Mouse (Mus musculus) adrenal gland, adult 2 months (tissue): ENCODE measurements at regions not wholly inside any gene's neighbourhood (a gene's known extent, or its start where the extent isn't known, plus 50 kb on each side); places are given as distances from the start of the nearest gene placed in this dataset.
A peak's percentile ranks its signal among the peaks of the same experiment; 100 is the strongest.

Source experiments
- DNase-seq: peaks from one replicate; pipeline ENCODE4 v3.0.0; 2021

DNA sequence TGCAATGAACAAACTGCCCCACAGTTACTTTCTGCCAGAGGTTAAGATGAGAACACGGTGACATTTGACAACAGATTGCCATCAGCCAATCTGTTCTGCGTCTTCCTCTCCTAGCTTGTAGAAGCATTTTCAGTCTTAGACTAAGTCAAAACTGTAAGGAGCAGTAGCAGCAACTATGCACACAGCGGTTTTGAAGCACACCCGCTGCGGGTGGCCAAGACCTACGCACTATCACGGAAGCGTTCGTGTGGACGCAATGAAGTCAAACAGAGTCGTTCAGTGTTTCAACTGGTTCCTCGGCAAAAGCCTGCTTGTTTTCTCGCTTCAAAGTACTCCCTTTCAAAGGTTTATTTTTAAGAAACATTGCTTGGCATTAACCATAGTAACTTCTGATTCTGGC is 212.9 kb upstream of the Akirin2 start:
- DNase-seq, result no peak

DNA sequence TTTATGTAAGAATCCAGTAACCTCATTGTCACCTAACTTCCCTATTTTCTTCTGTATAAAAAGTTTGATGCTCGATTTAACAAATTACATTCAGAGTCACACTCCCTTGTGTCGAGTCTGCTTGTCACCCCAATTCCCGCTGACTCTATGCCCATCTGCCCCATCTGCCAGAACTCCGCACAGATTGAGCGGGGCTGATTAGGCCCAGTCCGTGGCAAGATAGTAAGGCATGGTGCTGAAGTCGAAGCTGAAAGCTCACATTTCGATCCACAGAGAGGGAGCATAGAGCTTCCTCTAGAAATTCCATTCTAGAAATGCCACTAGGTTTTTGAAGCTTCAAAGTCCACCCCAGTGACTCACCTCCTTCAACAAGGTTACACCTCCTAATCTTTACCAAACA is 210.7 kb upstream of the Akirin2 start:
- DNase-seq, result no peak

DNA sequence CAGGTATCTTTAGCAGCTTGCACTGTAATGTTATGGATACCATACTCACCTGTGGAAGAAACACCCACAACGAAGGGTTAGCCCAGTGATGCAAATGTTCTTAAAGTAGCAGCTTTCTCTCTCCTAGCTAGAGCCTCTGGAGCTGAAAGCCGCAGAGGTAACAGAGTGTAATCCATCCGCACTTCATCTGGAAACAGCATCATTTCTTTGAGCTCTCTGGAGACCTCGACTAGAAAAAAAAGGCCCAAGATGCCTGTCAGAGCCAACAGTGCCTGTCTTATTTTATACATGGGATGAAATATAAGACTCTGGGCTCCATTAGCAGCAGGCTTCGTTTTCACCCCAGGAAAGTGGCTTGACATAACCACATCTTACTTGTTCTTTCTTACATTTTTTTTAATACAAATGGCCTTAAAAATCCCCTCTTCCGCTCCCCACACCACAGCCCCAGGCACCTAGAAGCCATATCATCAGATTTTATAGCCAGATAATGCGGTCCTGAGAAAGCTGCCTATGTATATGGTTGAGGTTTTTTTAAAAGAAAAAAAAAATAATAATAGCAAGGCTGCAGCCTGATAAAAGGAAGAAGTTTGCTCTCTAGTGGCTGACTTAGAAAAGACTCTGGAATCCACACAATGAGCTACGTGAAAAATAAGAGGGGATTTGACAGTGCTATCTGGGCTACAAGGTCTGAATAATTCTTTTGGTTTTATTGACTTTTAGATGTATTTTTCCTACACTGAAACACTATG is 179.3 kb upstream of the Akirin2 start:
- no peak for DNase-seq

DNA sequence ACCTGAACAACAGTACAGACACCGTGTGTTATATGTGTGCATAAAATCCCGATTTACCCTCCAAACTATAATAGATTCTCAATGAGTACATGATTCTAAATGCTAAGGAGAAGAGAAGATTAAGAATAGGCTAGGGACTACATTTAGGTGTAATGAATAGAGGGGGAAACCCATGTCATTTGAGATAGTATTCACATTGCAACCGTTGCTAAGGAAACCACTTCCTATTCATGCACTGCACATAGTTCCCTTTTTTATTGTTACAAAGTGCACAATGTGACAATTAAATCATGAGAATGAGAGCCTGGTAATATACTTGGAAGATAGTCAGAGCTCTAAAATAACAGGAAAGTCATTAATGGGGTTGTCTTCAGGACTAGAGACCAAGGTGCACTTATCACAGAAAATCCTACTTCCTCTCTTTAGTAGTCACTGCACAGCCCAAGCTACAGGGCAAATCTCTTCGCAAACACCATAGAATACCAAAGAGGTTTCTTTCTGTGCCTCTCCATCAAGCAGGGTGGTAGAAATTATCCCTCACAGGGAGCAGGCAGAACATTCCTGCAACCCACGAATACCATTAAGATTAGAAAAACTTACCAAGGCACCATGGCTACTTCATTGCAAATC is 164.3 kb upstream of the Akirin2 start:
- DNase-seq, result no peak

DNA sequence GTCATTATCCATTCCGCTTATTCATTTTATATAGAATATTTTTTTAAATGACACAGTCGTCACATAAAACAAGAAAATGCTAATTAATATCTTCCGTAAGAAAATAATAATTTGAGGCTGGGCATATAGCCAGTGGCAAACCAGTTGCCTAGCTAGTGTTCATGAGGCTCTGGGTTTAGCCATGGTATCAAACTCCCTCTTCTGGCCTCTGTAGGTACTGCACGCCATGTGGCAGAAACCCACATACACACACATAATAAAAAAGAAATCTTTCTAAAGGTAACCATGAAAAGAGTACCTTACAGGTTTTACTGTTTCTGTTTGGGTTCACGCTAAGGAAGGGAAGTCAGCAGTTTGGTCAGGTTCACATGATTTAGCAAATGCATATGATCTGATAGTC is 159.2 kb upstream of the Akirin2 start:
- no peak for DNase-seq

DNA sequence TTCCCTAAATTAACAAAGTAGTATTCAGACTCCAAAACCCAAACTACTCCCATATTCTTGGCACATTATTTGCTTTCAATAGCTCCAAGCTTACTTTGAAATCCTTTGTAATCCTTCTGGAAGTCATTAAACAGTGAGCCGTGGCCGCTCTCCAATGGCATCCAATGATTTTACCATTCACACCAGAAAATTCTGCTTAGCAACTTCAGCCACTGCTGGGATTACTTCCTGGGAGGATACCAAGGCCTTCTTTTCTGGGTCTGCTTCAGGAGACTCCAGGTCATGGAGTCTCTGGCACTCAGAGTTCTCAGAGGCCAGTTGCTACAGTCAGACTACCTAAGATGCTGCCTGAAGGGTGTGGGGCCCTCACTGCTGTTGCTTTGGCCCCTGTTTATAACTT is 147.7 kb upstream of the Akirin2 start:
- no peak for DNase-seq

DNA sequence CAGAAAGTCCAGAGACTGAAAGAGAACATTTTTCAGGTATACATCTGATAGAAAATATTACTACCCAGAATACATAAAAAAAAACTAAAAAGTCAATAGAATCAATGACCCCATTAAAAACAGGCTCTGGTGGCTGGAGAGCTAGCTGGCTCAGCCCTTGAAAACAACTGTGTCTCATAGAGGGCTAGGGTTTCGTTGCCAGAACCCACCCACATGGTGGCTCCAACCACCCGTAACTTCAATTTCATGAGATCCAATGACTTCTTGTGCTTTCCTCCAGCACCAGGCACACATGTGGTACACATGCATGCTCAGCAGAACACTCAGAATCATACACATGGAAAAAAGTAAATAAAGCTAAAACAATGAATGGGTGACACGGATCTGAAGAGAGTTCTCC is 143.6 kb upstream of the Akirin2 start:
- DNase-seq, result no peak

DNA sequence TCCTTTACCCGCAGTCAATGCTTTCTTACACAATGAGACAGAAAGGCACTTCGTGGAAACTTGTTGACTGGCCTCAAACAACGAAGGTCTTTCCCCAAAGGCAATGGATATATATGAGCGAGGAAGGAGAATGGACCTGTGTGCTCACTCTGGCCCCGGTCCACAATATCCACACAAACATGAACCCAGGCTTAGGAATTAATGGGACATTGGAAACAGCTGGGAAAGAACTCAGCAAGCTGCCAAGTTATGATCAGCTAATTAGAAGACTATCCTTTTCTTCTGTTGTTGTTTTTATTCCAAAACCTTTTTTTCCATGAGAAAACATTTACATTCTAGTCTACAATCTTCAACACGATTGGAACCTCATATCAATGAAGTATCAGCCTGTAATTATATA is 129.8 kb upstream of the Akirin2 start:
- DNase-seq, result no peak

DNA sequence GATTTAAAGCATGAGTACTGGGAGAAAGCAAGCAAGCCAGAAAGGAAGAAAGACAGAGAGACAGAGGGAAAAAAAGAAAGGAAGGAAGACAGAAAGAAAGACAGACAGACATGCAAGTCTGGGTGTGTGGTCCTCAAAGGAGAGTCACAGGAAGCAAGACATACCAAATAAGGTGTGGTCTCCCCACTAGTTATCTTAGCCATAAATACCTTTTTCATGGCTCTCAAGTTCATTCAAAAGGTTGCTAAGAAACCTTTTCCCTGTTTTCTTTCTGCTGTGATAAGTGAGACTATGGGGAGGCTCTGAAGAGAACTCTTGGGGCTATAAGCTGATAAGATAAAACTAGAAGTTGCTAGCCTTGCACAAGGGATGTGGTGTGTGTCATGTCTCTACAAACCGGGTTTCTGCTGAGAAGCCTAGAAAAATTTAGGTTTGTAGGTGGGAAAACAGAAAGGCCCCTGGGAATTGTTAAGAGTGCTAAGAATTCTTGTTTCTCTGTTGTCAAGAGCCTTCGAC is 126.5 kb upstream of the Akirin2 start:
- no peak for DNase-seq

DNA sequence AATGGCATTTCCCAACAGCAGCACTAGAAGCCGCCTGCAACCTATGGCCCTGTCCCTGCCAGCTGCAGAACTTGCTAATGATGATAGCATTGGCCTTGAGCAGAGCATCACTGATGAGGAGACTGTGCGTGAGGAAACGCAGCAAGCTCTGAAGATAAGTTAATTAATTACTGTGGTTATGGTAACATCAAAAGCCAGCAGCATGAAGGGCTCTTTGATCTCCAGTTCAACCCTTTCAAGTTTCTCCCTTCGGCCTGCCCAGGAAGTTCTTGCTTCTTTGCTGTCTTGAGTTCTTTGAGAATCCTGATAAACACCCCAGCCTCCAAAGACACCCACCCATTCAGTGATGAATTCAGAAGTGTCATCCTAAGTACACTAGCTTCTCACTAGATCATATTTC is 121.7 kb upstream of the Akirin2 start:
- DNase-seq, result no peak

DNA sequence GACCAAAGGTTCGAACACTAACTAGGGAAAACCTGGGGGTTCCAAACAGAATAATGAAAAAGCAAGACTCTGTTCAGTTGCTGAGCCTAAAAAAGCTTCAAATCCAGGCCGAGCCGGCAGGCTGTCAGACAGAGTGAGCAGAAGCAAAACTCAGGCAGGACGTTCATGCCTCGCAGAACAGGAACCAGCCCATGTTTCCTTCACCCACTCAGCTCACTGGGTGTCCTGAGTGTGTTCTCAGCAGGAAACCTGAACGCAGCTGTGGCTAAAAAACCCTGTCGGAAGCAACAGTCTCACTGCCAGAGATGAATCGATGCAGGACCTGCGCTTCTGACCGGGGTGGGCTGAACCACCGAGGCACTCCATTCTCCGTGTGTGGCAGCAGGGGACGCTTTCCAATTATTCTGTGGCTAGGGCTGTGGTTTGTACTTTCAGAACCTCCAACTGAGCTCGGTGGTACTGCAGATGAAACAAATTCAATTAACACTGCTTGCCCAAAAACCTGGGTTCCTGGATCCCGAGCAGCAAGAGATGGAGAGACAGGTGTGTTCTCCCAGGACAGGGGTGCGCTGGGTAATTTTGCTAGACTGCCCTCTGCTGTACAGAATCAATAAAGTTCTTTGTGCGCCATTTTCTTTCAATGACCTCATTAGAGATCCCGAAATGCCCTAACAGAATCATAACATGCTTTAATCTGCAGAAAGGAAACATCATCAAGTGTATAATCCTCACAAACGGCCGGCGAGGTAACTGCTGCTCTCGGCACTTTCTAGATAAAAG is 121.1 kb upstream of the Akirin2 start:
- DNase-seq, result no peak

DNA sequence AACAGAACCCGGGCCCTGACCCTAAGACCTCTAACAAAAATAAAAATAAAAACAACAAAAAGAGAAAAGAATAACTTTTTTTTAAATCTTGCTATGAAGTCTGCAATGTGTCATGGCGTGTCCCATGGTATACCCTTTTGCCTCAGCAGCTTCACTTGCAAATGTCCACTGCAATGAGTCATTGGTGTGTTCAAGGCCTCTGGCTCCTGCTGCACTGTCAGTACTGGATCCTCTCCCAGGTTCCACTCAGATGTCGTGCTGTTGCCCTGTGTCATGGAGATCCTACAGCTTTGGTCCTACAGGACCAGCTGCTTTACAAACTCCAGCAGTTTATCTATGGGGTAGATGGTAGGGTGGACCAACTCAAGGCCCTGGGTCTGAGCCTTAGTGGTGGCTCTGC is 113.4 kb upstream of the Akirin2 start:
- peak; percentile 74 for DNase-seq

DNA sequence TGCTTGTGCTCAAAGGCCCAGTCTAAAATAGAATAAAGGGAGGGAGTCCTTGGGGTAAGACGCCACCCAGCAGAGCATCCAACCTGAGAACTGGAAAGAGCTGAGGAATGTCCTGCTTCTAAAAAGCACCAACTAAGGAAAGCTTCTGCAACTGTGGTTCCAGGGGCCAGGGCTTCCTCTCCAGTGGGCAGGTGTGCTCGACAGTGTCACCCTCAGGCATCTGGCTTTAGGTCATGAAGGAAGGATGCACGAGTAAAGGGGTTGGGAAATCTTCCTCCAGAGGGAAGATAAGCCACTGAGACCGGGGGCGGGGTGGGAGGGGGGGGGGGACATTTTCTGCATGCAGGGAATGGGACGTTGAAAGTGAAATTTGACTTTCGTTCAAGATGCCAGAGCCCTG is 101.2 kb upstream of the Akirin2 start:
- DNase-seq, result no peak

DNA sequence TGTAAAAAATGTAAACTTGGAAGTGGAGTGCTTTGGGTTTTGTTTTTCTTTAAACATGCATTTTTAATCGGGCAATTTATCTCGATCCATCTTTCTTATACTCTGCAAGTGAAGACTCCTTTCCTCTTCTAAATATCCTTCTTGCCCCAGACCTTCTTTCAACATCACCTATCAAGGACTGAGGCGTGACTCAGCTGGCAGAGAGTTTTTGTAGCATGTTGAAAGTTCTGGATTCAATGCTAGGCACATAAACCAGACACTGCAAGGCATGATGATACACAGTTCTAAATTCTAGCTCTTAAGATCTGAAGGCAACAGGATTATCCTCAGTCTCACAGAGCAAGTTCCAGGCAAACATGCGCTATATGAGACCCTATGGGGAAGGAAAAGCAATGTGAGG is 88.1 kb upstream of the Akirin2 start:
- peak; percentile 62 for DNase-seq

DNA sequence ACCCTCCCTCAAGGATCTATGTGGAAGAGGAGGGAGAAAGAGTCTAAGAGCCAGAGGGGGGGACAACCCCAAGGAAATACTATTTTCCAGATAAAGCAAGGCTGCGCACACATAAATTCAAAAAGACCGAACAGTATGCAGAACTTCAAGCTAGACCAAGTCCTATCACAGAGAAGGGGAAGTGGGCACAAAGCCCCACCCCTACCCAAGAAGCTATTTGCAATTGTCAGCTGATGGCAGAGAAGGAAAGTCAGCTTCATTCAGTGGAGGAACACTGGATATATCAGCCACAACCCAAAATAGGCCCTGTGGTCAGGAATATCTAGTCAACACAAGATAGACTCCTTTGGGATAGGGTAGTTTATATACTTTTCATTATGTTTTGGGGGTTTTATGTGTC is 84.9 kb upstream of the Akirin2 start:
- DNase-seq, result no peak

DNA sequence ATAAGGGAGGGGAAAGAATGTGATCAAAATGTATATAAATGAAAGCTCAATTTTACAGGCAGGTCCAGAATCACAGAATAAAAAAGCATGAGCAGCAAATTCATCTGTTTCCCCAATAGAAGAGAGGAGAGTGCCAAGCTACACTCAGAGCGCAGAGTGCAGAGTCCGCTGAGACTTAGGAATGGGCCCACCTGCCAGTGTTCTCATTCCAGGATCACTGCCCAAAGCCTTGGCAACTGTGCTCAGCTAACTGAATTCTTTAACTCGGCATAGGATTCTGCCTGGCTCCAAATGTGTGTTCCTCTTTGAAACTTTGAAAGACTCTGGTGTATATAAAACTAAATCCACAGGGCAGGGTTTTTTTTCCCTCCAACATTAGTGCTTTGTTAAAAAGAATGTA is 84.4 kb upstream of the Akirin2 start:
- no peak for DNase-seq

DNA sequence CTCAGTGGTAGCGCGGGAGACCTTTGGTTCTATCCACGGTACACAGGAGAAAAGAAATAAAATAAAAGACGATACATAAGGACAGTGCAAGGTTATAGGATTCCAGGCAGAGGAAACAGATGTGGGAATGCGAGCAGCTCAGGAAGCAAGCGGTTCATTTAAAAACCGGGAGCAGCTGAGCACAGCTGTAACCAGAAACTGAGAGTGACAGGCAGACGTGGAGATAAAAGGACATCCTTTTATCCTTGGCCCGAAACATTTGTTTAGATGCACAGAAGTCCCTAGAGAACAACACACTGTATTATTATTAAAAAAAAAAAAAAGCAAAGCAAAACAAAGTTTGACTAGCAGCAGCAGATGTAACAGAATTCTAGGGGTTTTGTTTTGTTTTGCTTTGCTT is 82.6 kb upstream of the Akirin2 start:
- DNase-seq, result no peak

DNA sequence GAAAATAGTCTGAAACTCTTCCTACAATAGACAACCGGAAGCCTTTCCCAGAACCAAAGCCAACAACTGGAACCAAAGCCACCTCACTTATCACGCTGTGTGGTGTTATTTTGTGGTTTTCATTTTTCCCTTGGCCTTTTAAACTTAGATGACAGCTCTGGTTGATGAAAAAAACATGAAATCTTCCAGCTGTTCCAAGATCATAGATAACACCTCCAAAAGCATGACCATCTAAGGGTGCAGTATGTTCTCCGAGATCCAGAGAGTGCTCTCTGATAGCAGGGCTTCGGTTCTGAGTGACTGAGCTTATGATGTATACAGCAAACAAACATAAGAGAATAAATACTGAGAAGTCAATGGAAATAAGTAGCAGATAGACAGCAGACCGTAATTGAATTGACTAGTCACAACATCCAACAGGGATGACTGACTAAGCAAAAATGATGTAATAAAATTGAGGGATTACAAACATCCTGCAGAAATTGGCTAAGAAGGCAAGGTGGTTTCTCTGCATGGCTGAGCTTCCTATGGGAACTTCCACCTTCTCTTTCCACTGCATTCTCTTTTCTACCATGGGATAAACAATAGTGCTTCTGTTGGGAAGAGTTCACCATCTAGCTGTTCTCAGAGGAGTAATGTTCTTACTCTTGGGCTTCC is 74.8 kb upstream of the Akirin2 start:
- DNase-seq, result no peak

DNA sequence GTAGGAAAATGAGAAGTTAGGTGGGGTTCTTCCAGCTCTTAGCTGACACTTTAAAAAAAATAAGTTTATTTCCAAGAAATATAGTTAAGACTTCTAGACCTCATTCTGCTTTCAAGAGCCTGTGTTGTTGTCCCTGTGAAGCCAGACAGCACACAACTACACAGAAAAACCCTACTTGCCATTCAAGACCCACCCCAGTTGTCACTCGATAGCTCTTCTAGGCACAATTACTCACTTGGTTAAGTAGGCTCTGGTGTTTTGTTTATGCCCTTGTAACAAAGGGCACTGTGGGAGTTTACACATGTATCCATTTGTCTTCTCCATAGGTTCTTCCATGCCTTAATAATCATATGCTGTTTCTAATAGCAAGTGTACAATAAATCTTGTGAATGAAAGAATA is 66.5 kb upstream of the Akirin2 start:
- DNase-seq, result no peak

DNA sequence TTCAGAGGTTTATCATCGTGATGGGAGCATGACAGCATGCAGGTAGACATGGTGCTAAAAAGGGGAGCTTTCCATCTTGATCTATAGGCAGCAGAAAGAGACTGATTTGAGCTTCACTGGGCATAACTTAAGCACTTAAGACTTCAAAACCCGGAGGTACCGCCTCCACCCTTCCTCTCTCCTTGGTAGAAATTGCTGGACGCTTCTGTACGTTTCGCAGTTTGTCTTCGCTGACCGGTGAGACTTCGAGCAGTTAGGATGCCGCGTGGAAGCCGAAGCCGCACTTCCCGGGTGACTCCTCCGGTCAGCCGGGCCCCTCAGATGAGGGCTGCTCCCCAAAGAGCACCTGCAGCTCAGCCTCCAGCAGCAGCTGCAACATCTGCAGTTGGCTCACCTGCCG is 65.2 kb upstream of the Akirin2 start:
- no peak for DNase-seq

DNA sequence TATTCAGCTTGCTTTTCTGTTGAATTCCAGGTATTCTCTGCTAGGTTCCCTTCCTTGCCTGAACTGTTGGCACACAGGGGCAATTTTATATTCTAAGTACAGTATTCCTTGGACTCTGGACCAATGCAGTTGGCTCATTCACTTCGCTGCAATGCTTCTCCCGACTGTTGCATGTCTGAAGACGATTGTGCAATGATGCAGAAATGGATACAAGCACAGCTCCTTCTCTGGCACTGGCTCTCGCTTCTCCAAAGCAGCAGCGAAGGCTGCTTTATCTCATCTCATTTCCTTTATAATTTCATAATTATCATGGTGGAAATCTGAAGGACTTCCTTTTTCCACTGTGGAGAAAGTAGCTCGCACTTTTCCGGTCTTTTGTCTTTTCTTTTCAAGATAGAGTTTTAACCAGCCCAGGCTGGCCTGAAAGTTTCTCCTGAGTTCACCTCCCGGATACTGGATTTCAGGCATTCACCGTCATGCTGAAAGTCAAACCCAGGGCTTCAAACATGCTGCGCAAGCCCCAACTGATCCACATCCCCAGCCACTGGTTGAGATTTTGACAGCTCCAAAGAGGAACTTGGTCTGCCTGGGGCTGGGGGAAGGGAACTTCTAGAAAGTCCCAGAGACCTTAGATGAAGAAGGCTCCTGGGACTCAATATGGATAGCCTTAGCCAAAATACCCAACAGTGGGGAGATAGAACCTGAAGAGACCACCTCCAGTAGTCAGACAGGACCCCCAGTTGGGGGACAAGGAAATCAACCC is 55.6 kb upstream of the Akirin2 start:
- DNase-seq, result peak; percentile 14

DNA sequence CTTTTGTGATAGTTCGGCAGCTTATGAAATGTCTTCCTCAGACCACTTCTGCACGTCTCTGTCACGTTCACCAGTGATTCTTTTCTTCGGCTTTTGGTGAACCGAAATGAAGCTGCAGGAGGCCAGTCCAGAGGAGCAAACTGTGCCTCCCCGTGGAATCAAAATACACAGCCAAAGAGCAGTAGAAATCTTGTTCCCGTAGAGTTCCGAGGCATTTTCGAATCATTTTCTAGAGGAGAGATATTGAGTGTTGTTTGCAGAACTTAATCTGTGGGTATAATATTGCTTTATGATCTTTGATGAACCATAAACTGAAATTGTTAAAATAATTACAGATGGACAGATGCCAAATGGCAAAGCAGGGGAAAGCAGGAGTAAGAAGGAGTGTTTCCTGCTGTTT is 52.4 kb upstream of the Akirin2 start:
- DNase-seq, result no peak
